Mouse (Mus musculus) heart, adult 2 months (tissue): ENCODE measurements around the gene Tomm22. TPM values are rescaled to one million over a fixed set of nuclear protein-coding genes. Genes with fewer than 3 reads are reported as not detected.

ENCODE experiments used
- DNase-seq, 2 experiments: peaks; one replicate each; pipeline ENCODE4 v3.0.0; 2021
- H3K27ac ChIP-seq: fragments of 200-600 bp; 2 replicates; pipeline ENCODE4 v1.8.1; 2022
- H3K27me3 ChIP-seq: fragments of 200-500 bp; 2 replicates; pipeline ENCODE4 v1.6.1; 2012; ENCODE audit warnings: mild to moderate bottlenecking, low read length, inconsistent platforms, mixed read lengths; ENCODE audit not compliant: control insufficient read depth, insufficient read depth
- H3K36me3 ChIP-seq: fragments of 200-500 bp; 2 replicates; pipeline ENCODE4 v1.6.1; 2012; ENCODE audit warnings: low read length, inconsistent platforms; ENCODE audit not compliant: control insufficient read depth, insufficient read depth
- H3K4me1 ChIP-seq: fragments of 200-500 bp; 2 replicates; pipeline ENCODE4 v1.6.1; 2011; ENCODE audit warnings: low read length; ENCODE audit not compliant: control insufficient read depth, insufficient read depth
- H3K4me3 ChIP-seq: fragments of 200-600 bp; 2 replicates; pipeline ENCODE4 v1.8.1; 2022
- H3K79me2 ChIP-seq: fragments of 200-500 bp; replicated peaks from 2 replicates; pipeline ENCODE4 v1.6.1; 2012; ENCODE audit warnings: mild to moderate bottlenecking, inconsistent platforms, low read length, moderate library complexity, mixed read lengths; ENCODE audit not compliant: control insufficient read depth, insufficient read depth
- H3K9ac ChIP-seq: fragments of 200-500 bp; 2 replicates; pipeline ENCODE4 v1.6.1; 2012; ENCODE audit warnings: low read depth, mild to moderate bottlenecking, control low read depth, inconsistent platforms, low read length, mixed read lengths
- CTCF ChIP-seq: fragments of 200-600 bp; IDR thresholded peaks from 2 replicates; pipeline ENCODE4 v1.8.1; 2022; ENCODE audit warnings: antibody characterized with exemption, mild to moderate bottlenecking, moderate library complexity
- EP300 ChIP-seq: fragments of 200-500 bp; IDR thresholded peaks from 2 replicates; pipeline ENCODE4 v1.6.1; 2011; ENCODE audit warnings: low read depth, low read length, control low read depth; ENCODE audit not compliant: insufficient read depth
- POLR2A ChIP-seq: fragments of 200-500 bp; IDR thresholded peaks from 2 replicates; pipeline ENCODE4 v1.6.1; 2011; ENCODE audit warnings: mild to moderate bottlenecking, low read depth, low read length, control low read depth; ENCODE audit not compliant: insufficient read depth
- whole genome bisulfite sequencing: fragments of 180-500 bp; shearing (Covaris S2); methylation state at CpG from one replicate; pipeline ENCODE4 v1.1.7; 2018; 5-methylcytosine and 5-hydroxymethylcytosine counted together
- intact Hi-C: fragments of 180-260 bp; cut with DNase I; formaldehyde crosslinking; loops from one replicate; pipeline ENCODE4 v1.15.1; 2025
- polyA plus RNA-seq: library from polyadenylated mRNA; depleted of rRNA; stranded (reverse); fragments of >200 nt; gene quantifications from 2 replicates; pipeline ENCODE4 v1.2.3, GENCODE M21; 2012
- total RNA-seq, 2 experiments: library from RNA; stranded (reverse); gene quantifications; 2 replicates each; pipeline ENCODE4 v1.2.3; 2021

The Tomm22 gene
- total and polyA plus RNA-seq, 3 experiments = 57.8 to 109 (median 99.8) TPM

GRCm38 (mm10) chr15:79686046-79686869 is 15.6 kb downstream of the Tomm22 start:
- 7% methylated on average over 15 of the region's 15 CpGs for WGBS
- no peaks in the 10 kb centered on the region for H3K27me3 ChIP-seq
- peak overlapping the region; percentile 18 for H3K9ac ChIP-seq
- H3K79me2 ChIP-seq = peaks cover 9% of the 10 kb centered on the region
- peaks cover 3% of the 10 kb centered on the region for H3K36me3 ChIP-seq
- peak overlapping the region; percentile 86 for H3K4me3 ChIP-seq
- intact Hi-C loops = loop anchor here (2.0 kb wide), 1 partner anchor 13 kb away; no protein-coding TSS in a partner anchor
- peak overlapping the region; percentile 99 for H3K27ac ChIP-seq
- DNase-seq = no peak
- TF ChIP-seq CTCF (no peak), POLR2A (no peak), EP300 (no peak)
- peaks cover 21% of the 10 kb centered on the region for H3K4me1 ChIP-seq

- H3K79me2 ChIP-seq = peaks cover 9% of the 10 kb centered on the region
- H3K4me3 ChIP-seq = peak overlapping the region; percentile 86
- H3K9ac ChIP-seq = peak overlapping the region; percentile 98
- TF ChIP-seq EP300 (0 out of 2 replicates have a peak, but pooled peaks have one; percentile 12), CTCF (no peak), POLR2A (no peak)
- peaks cover 22% of the 10 kb centered on the region for H3K4me1 ChIP-seq
- no peaks in the 10 kb centered on the region for H3K27me3 ChIP-seq
- H3K36me3 ChIP-seq = peaks cover 3% of the 10 kb centered on the region
- WGBS = 1% methylated on average over 33 of the region's 33 CpGs
- no peak for DNase-seq
- H3K27ac ChIP-seq = peak overlapping the region; percentile 99
- intact Hi-C loops = loop anchor here (2.0 kb wide), 1 partner anchor 14 kb away; no protein-coding TSS in a partner anchor
Measured at GRCm38 (mm10) chr15:79687175-79687574, 16.5 kb downstream of the Tomm22 start.

GRCm38 (mm10) chr15:79687646-79688267 is 17.1 kb downstream of the Tomm22 start, which contains the start of gene Josd1:
TSS of gene Josd1 (minus strand) at chr15:79687919.
- H3K4me3 ChIP-seq = peak within 1 kb of the TSS; percentile 86
- peak within 1 kb of the TSS; percentile 98 for H3K9ac ChIP-seq
- no peaks in the 10 kb centered on the region for H3K27me3 ChIP-seq
- H3K4me1 ChIP-seq = peaks cover 22% of the 10 kb centered on the region
- intact Hi-C loops = loop anchor here (2.0 kb wide), 1 partner anchor 15 kb away; no protein-coding TSS in a partner anchor
- TF ChIP-seq CTCF (no peak), POLR2A (peak; percentile 90), EP300 (peak; percentile 74)
- WGBS = under 1% methylated on average over 72 of the region's 72 CpGs
- peak within 1 kb of the TSS; percentile 99 for H3K27ac ChIP-seq
- H3K36me3 ChIP-seq = peaks cover 3% of the 10 kb centered on the region
- peaks cover 9% of the 10 kb centered on the region for H3K79me2 ChIP-seq
- peak; percentile 98 to 99 for DNase-seq

GRCm38 (mm10) chr15:79688268-79688956 is 17.8 kb downstream of the Tomm22 start:
- intact Hi-C loops = no loop called here
- TF ChIP-seq CTCF (no peak), POLR2A (no peak), EP300 (no peak)
- Histone ChIP-seq H3K9ac (peak overlapping the region; percentile 63), H3K4me3 (peak overlapping the region; percentile 86), H3K27me3 (no peaks in the 10 kb centered on the region), H3K36me3 (peaks cover under 1% of the 10 kb centered on the region), H3K27ac (peak overlapping the region; percentile 99), H3K4me1 (peaks cover 20% of the 10 kb centered on the region), H3K79me2 (peaks cover 7% of the 10 kb centered on the region)
- WGBS = 4% methylated on average over 8 of the region's 8 CpGs
- DNase-seq = no peak

- H3K9ac ChIP-seq = peak overlapping the region; percentile 24
- intact Hi-C loops = loop anchor here (2.0 to 5.0 kb wide), 2 partner anchors 37 to 53 kb away; partner anchors contain the start of gene Sun2
- no peak for TF ChIP-seq CTCF
- 0 out of 2 replicates have a peak, but pooled peaks have one; percentile 42 for TF ChIP-seq EP300
- peaks cover 17% of the 10 kb centered on the region for H3K4me1 ChIP-seq
- peak overlapping the region; percentile 57 for H3K27ac ChIP-seq
- peaks cover 5% of the 10 kb centered on the region for H3K79me2 ChIP-seq
- DNase-seq = no peak
- H3K4me3 ChIP-seq = peak overlapping the region; percentile 55
- WGBS = 12% methylated on average over 24 of the region's 24 CpGs
- H3K27me3 ChIP-seq = no peaks in the 10 kb centered on the region
- no peaks in the 10 kb centered on the region; the same call in none of the 2 replicates for H3K36me3 ChIP-seq
Measured at GRCm38 (mm10) chr15:79689662-79690425, 19.2 kb downstream of the Tomm22 start.
